Mouse (Mus musculus) embryonic facial prominence, embryonic 11.5 days (tissue): ENCODE data around the gene Rnaset2b. TPM values are rescaled to one million over a fixed set of nuclear protein-coding genes. Genes with fewer than 3 reads are reported as not detected.
"Not testable (repeated sequence)": the region's sequence is repeated elsewhere in the genome, so short reads cannot be mapped to it uniquely, and the experiment has no call there.

Experiments used
- ATAC-seq: fragments of 200-750 bp; cut with Nextera tagmentation; replicated peaks from 2 replicates; pipeline ENCODE4 v1.8.0; 2017; ENCODE audit warnings: low read depth; ENCODE audit not compliant: insufficient number of reproducible peaks, low FRiP score, low TSS enrichment
- DNase-seq: peaks from one replicate; pipeline ENCODE4 v3.0.0-alpha.2; 2015; ENCODE audit warnings: low spot score
- H3K27ac ChIP-seq: fragments of 300-500 bp; sonication (generic); replicated peaks from 2 replicates; pipeline ENCODE4 v1.5.1; 2014; ENCODE audit warnings: mild to moderate bottlenecking, low read depth, low read length, control low read depth
- H3K27me3 ChIP-seq: fragments of 300-500 bp; sonication (generic); 2 replicates; pipeline ENCODE4 v1.6.1; 2014; ENCODE audit warnings: mild to moderate bottlenecking, low read length, moderate library complexity, mixed read lengths; ENCODE audit not compliant: control insufficient read depth, insufficient read depth
- H3K36me3 ChIP-seq: fragments of 300-500 bp; sonication (generic); replicated peaks from 2 replicates; pipeline ENCODE4 v1.6.1; 2014; ENCODE audit warnings: low read depth, mild to moderate bottlenecking, low read length, moderate library complexity, mixed read lengths; ENCODE audit not compliant: control insufficient read depth, insufficient read depth
- H3K4me1 ChIP-seq: fragments of 300-500 bp; sonication (generic); 2 replicates; pipeline ENCODE4 v1.6.1; 2014; ENCODE audit warnings: low read length, mixed read lengths; ENCODE audit not compliant: control insufficient read depth, insufficient read depth
- H3K4me2 ChIP-seq: fragments of 300-500 bp; sonication (generic); 2 replicates; pipeline ENCODE4 v1.6.1; 2014; ENCODE audit warnings: low read depth, mild to moderate bottlenecking, control low read depth, low read length, moderate library complexity
- H3K4me3 ChIP-seq: fragments of 300-500 bp; sonication (generic); 2 replicates; pipeline ENCODE4 v1.5.1; 2014; ENCODE audit warnings: low read depth, low read length, control low read depth
- H3K9ac ChIP-seq: fragments of 300-500 bp; sonication (generic); replicated peaks from 2 replicates; pipeline ENCODE4 v1.6.1; 2014; ENCODE audit warnings: mild to moderate bottlenecking, control low read depth, low read length
- H3K9me3 ChIP-seq: fragments of 300-500 bp; sonication (generic); replicated peaks from 2 replicates; pipeline ENCODE4 v1.6.1; 2016; ENCODE audit warnings: mild to moderate bottlenecking, low read length, inconsistent platforms, mixed read lengths; ENCODE audit not compliant: control insufficient read depth
- WGBS: fragments of 180-500 bp; shearing (Covaris S2); extraction: QIAGEN DNeasy Blood & Tissue Kit; methylation state at CpG from one replicate; pipeline ENCODE4 v1.1.7; 2014; 5-methylcytosine and 5-hydroxymethylcytosine counted together
- polyA plus RNA-seq: library from polyadenylated mRNA; unstranded; fragments of >200 nt; fragmentation: Nextera tagmentation; extraction: Ambion mirVana; gene quantifications from 2 replicates; pipeline ENCODE4 v1.2.1, GENCODE M21; 2014

Gene Rnaset2b
- polyA plus RNA-seq, 1 experiment from 2014 or later, result 153 TPM

GRCm38 (mm10) chr17:6971238-6971637 lies 804 bp downstream of the Rnaset2b start:
- WGBS, result 79% methylated on average over 8 of the region's 8 CpGs
- not testable (repeated sequence) for H3K9ac ChIP-seq, H3K4me2 ChIP-seq, H3K4me1 ChIP-seq, H3K4me3 ChIP-seq, H3K9me3 ChIP-seq, H3K27me3 ChIP-seq, DNase-seq, H3K36me3 ChIP-seq, ATAC-seq, H3K27ac ChIP-seq

DNA sequence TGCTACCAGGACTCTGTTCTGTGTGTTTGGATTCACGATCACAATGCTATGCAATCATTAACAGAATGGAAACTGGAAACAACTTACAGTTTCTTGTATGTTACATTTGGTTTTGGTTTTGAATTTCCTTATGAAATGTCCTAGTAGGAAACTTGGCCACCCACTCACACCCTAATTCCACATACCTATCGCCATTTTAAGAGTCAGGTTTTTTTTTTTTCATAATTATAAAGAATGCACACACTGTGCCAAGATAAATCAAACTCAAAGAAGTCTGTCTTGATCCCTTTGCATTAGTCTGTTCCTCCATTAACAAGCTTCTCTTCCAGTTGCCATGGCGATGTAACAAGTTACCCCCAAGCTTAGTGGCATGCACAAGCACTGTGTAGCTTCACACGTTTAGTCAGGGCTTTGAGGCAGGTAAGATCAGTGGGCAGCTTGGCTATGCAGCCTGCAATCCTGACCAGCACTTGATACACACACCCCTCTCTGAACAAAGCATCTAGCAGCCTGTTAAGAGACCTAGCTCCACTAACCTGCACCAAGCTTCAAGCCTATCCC lies 2.5 kb downstream of the Rnaset2b start:
- H3K9ac ChIP-seq, H3K27me3 ChIP-seq: not testable (repeated sequence)
- WGBS, result 73% methylated on average over 4 of the region's 4 CpGs

GRCm38 (mm10) chr17:6974985-6975384 lies 4.6 kb downstream of the Rnaset2b start:
- not testable (repeated sequence) for H3K9ac ChIP-seq, H3K27ac ChIP-seq, H3K27me3 ChIP-seq, H3K4me3 ChIP-seq, DNase-seq, H3K4me2 ChIP-seq, H3K36me3 ChIP-seq, ATAC-seq, H3K4me1 ChIP-seq, H3K9me3 ChIP-seq
- 76% methylated on average over 3 of the region's 3 CpGs for WGBS

More for the DNA sequence above, 2.5 kb downstream of the Rnaset2b start:
- not testable (repeated sequence) for H3K4me3 ChIP-seq, H3K4me2 ChIP-seq, H3K27ac ChIP-seq, DNase-seq, ATAC-seq, H3K36me3 ChIP-seq, H3K4me1 ChIP-seq, H3K9me3 ChIP-seq

DNA sequence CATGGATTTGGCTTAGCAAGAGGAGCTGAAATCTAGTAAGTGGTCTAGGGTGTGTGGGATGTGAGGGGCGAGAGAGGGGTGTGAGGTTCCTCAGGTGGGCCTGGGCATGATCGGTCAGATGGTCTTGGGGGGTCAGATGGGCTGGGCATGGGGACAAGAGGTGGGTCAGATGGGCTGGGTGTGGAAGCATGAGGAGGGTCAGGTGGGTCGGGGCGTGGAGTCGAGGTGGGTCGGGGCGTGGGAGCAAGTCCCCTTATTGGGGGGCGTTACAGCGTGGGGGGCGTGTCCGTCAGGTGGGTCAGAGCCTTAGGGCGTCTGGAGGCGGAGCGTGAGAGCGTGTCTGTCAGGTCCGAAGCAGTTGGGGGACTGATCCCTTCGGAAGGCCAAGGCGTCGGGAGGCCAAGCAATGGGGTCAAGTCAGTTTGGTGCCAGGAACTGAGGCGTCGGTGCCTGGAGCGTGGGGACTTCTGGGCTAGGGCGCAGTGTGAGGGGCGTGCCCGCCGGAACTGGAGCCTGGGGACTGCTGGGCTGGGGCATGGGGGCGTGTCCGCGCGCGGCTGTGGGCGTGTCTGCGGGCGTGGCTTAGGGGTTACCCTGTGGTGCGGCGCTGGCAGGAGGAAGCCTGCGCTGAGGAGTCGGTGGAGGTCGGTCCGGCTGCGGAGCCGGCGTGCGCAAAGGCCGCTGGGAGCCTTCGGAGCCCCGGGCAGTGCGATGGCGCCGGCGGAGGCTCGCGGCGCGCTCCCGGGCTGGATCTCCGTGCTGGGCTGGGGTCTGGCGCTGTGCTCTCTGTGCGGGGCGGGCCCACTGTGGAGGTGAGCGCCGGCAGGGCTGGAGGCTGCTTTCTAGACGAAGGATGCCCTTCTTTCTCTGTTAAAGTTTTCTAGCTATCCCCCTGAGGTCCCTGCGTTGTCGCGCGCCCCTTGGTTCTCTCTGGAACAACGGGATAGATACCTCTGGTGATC lies 8.1 kb downstream of the Rnaset2b start, which contains the start of gene Gm49721:
TSS of gene Gm49721 (plus strand) at position 618 of the 962 bp plus-strand sequence.
- not testable (repeated sequence) for H3K27ac ChIP-seq, H3K9me3 ChIP-seq, H3K4me1 ChIP-seq, H3K27me3 ChIP-seq, H3K36me3 ChIP-seq
- DNase-seq (peak; percentile 26), ATAC-seq (peak; percentile 99)
- peak within 1 kb of the TSS; percentile 66 for H3K9ac ChIP-seq
- H3K4me2 ChIP-seq, result peak within 1 kb of the TSS; percentile 38
- under 1% methylated on average over 33 of the region's 68 CpGs for WGBS
- H3K4me3 ChIP-seq, result peak within 1 kb of the TSS; percentile 48

DNA sequence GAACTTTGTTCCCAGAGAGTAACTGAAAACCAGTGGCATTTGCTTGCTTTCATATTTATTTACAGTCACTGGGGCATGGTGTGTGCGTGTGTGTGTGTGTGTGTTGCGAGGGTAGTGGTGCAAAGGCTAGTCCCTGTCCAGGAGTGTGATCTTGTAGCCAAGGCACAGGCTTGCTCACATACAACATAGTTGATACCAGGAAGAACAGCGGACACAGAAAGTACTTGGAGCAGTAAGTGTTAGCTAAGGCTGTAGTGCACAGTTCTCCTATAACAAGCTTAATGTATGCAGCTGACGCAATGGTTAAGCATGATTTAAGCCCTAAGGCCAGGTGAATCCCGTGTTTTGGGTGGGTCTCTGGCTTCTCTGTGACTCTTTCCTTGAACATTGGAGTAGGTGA lies 8.9 kb downstream of the Rnaset2b start:
- not testable (repeated sequence) for ATAC-seq, H3K4me1 ChIP-seq, H3K9ac ChIP-seq, H3K27ac ChIP-seq, H3K9me3 ChIP-seq, H3K36me3 ChIP-seq, H3K27me3 ChIP-seq
- Histone ChIP-seq H3K4me3 (peak overlapping the region; percentile 48), H3K4me2 (peak overlapping the region; percentile 38)
- peak; percentile 0 for DNase-seq
- WGBS, result 18% methylated on average over 5 of the region's 5 CpGs

DNA sequence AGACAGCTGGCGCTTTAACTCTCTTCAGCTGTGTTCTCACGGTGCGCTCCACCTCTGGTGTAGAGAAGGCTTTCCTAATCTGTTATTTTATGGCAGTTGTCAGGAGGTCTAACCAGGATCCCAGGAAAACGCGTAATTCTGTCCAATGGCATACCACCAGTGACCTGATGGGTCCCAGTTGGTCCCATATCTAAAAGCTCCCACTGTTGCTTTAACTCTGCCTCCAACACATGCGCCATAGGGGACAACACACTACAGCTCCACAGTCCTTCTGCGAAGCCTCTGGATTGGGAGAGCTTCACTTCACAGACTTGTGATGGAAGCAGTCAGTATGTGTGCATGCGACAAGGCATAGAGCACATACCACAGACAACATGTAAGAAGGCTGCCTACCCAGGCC lies 9.7 kb downstream of the Rnaset2b start:
- not testable (repeated sequence) for H3K27ac ChIP-seq, H3K27me3 ChIP-seq, H3K9ac ChIP-seq, H3K9me3 ChIP-seq, H3K4me2 ChIP-seq, H3K4me1 ChIP-seq, H3K4me3 ChIP-seq, H3K36me3 ChIP-seq, ATAC-seq, DNase-seq
- 96% methylated on average over 5 of the region's 8 CpGs for WGBS

GRCm38 (mm10) chr17:6986118-6986517 lies 15.7 kb downstream of the Rnaset2b start:
- H3K27me3 ChIP-seq, H3K9me3 ChIP-seq, H3K9ac ChIP-seq, DNase-seq, H3K27ac ChIP-seq, H3K4me3 ChIP-seq, H3K36me3 ChIP-seq, ATAC-seq, H3K4me2 ChIP-seq, H3K4me1 ChIP-seq: not testable (repeated sequence)
- 94% methylated on average over 1 of the region's 1 CpGs for WGBS

- no CpG with 5 or more reads among the region's 6 CpGs for WGBS
- DNase-seq, H3K36me3 ChIP-seq, H3K4me2 ChIP-seq, H3K9ac ChIP-seq, ATAC-seq, H3K4me1 ChIP-seq, H3K9me3 ChIP-seq, H3K4me3 ChIP-seq, H3K27me3 ChIP-seq, H3K27ac ChIP-seq: not testable (repeated sequence)
These were observed 25.1 kb downstream of the Rnaset2b start for GRCm38 (mm10) chr17:6995504-6995903.
